Mouse (Mus musculus) intestine, embryonic 14.5 days (tissue): ENCODE results near the gene Atp5j. TPM values are rescaled to one million over a fixed set of nuclear protein-coding genes. Genes with fewer than 3 reads are reported as not detected.
A peak's percentile ranks its signal among the peaks of the same experiment; 100 is the strongest.

ENCODE experiments used
- ATAC-seq: fragments of 200-750 bp; cut with Nextera tagmentation; replicated peaks from 2 replicates; pipeline ENCODE4 v1.8.0; 2017; ENCODE audit warnings: low read depth, moderate number of reproducible peaks, moderate TSS enrichment, moderate library complexity; ENCODE audit not compliant: low FRiP score, low TSS enrichment
- DNase-seq: peaks from one replicate; pipeline ENCODE4 v3.0.0-alpha.2; 2018; ENCODE audit warnings: low spot score
- H3K27ac ChIP-seq: fragments of 300-500 bp; sonication (generic); 2 replicates; pipeline ENCODE4 v1.5.1; 2014; ENCODE audit warnings: low read depth, mild to moderate bottlenecking, control low read depth
- H3K27me3 ChIP-seq: fragments of 300-500 bp; sonication (generic); replicated peaks from 2 replicates; pipeline ENCODE4 v1.6.1; 2014; ENCODE audit warnings: low read length, control low read depth; ENCODE audit not compliant: control insufficient read depth, insufficient read depth
- H3K36me3 ChIP-seq: fragments of 300-500 bp; sonication (generic); 2 replicates; pipeline ENCODE4 v1.6.1; 2014; ENCODE audit warnings: low read length, control low read depth; ENCODE audit not compliant: control insufficient read depth, insufficient read depth
- H3K4me1 ChIP-seq: fragments of 300-500 bp; sonication (generic); replicated peaks from 2 replicates; pipeline ENCODE4 v1.6.1; 2014; ENCODE audit warnings: low read length, control low read depth, mixed read lengths; ENCODE audit not compliant: control insufficient read depth, insufficient read depth
- H3K4me2 ChIP-seq: fragments of 300-500 bp; sonication (generic); 2 replicates; pipeline ENCODE4 v1.6.1; 2014; ENCODE audit warnings: low read length
- H3K4me3 ChIP-seq: fragments of 300-500 bp; sonication (generic); 2 replicates; pipeline ENCODE4 v1.5.1; 2014; ENCODE audit warnings: low read depth, low read length, control low read depth, mixed read lengths
- H3K9ac ChIP-seq: fragments of 300-500 bp; sonication (generic); 2 replicates; pipeline ENCODE4 v1.6.1; 2014; ENCODE audit warnings: mild to moderate bottlenecking, low read length
- H3K9me3 ChIP-seq: fragments of 300-500 bp; sonication (generic); 2 replicates; pipeline ENCODE4 v1.6.1; 2016; ENCODE audit warnings: low read length, control low read depth; ENCODE audit not compliant: control insufficient read depth
- WGBS: fragments of 180-500 bp; shearing (Covaris S2); extraction: QIAGEN DNeasy Blood & Tissue Kit; methylation state at CpG from one replicate; pipeline ENCODE4 v1.1.7; 2014; 5-methylcytosine and 5-hydroxymethylcytosine counted together
- polyA plus RNA-seq: library from polyadenylated mRNA; unstranded; fragments of >200 nt; fragmentation: Nextera tagmentation; extraction: Ambion mirVana; gene quantifications from 2 replicates; pipeline ENCODE4 v1.2.1, GENCODE M21; 2014

Atp5j gene
- polyA plus RNA-seq, 1 experiment from 2014 or later, result 1,004 TPM

- H3K27ac ChIP-seq, result no peak overlapping the region
These were observed 38.4 kb upstream of the Atp5j start for GRCm38 (mm10) chr16:84873805-84874204.

GRCm38 (mm10) chr16:84864656-84865055, 29.2 kb upstream of the Atp5j start:
- Histone ChIP-seq H3K9me3 (no peaks in the 10 kb centered on the region), H3K27me3 (no peaks in the 10 kb centered on the region), H3K36me3 (peaks cover 32% of the 10 kb centered on the region), H3K4me2 (no peak overlapping the region), H3K27ac (no peak overlapping the region), H3K9ac (no peak overlapping the region), H3K4me3 (no peak overlapping the region), H3K4me1 (no peaks in the 10 kb centered on the region)
- ATAC-seq (no peak), DNase-seq (no peak)
- 86% methylated on average over 8 of the region's 8 CpGs for WGBS

More at GRCm38 (mm10) chr16:84873805-84874204, 38.4 kb upstream of the Atp5j start:
- no peaks in the 10 kb centered on the region for H3K36me3 ChIP-seq
- H3K9me3 ChIP-seq, result no peaks in the 10 kb centered on the region
- no peaks in the 10 kb centered on the region for H3K27me3 ChIP-seq
- no peak overlapping the region for H3K4me2 ChIP-seq
- no peaks in the 10 kb centered on the region; the same call in 1 of the 2 replicates for H3K4me1 ChIP-seq
- DNase-seq, result no peak
- no peak overlapping the region for H3K9ac ChIP-seq
- no peak for ATAC-seq
- WGBS, result 80% methylated on average over 8 of the region's 8 CpGs
- H3K4me3 ChIP-seq, result no peak overlapping the region

GRCm38 (mm10) chr16:84853492-84853891, 18.1 kb upstream of the Atp5j start:
- H3K9me3 ChIP-seq, result no peaks in the 10 kb centered on the region
- H3K9ac ChIP-seq, result no peak overlapping the region
- ATAC-seq (no peak), DNase-seq (no peak)
- H3K27me3 ChIP-seq, result no peaks in the 10 kb centered on the region
- H3K4me2 ChIP-seq, result no peak overlapping the region
- peaks cover 93% of the 10 kb centered on the region for H3K36me3 ChIP-seq
- H3K27ac ChIP-seq, result no peak overlapping the region
- WGBS, result 87% methylated on average over 6 of the region's 6 CpGs
- H3K4me1 ChIP-seq, result no peaks in the 10 kb centered on the region
- H3K4me3 ChIP-seq, result no peak overlapping the region

- Histone ChIP-seq H3K27me3 (no peaks in the 10 kb centered on the region), H3K9me3 (no peaks in the 10 kb centered on the region), H3K4me1 (no peaks in the 10 kb centered on the region; the same call in 1 of the 2 replicates), H3K4me2 (no peak overlapping the region), H3K27ac (no peak overlapping the region), H3K9ac (no peak overlapping the region), H3K36me3 (peaks cover 34% of the 10 kb centered on the region), H3K4me3 (no peak overlapping the region)
- 74% methylated on average over 2 of the region's 2 CpGs for WGBS
- DNase-seq, result no peak
- ATAC-seq, result no peak
These were observed 3.2 kb upstream of the Atp5j start for GRCm38 (mm10) chr16:84838576-84838975.

- peaks cover 36% of the 10 kb centered on the region for H3K36me3 ChIP-seq
- H3K4me1 ChIP-seq, result peaks cover 4% of the 10 kb centered on the region; the same call in 1 of the 2 replicates
- peak; percentile 81 for DNase-seq
- peak overlapping the region; percentile 98 for H3K27ac ChIP-seq
- H3K27me3 ChIP-seq, result no peaks in the 10 kb centered on the region
- no peaks in the 10 kb centered on the region for H3K9me3 ChIP-seq
- H3K4me3 ChIP-seq, result peak overlapping the region; percentile 67
- peak overlapping the region; percentile 96 for H3K9ac ChIP-seq
- peak overlapping the region; percentile 73 for H3K4me2 ChIP-seq
- 5% methylated on average over 29 of the region's 29 CpGs for WGBS
- ATAC-seq, result peak; percentile 8; the same call in 1 of the 2 replicates
These were observed 658 bp upstream of the Atp5j start for GRCm38 (mm10) chr16:84835823-84836743.

GRCm38 (mm10) chr16:84834745-84835440, 532 bp downstream of the Atp5j start, which contains the start of gene Gabpa:
TSS of gene Gabpa (plus strand) at chr16:84834925.
- Histone ChIP-seq H3K27ac (peak within 1 kb of the TSS; percentile 98), H3K36me3 (peaks cover 37% of the 10 kb centered on the region), H3K4me1 (peaks cover 4% of the 10 kb centered on the region; the same call in 1 of the 2 replicates), H3K9ac (peak within 1 kb of the TSS; percentile 96), H3K4me2 (peak within 1 kb of the TSS; percentile 73), H3K9me3 (no peaks in the 10 kb centered on the region), H3K27me3 (no peaks in the 10 kb centered on the region), H3K4me3 (peak within 1 kb of the TSS; percentile 67)
- 0% methylated on average over 52 of the region's 52 CpGs for WGBS
- DNase-seq, result peak; percentile 96
- peak; percentile 95 for ATAC-seq

- no peaks in the 10 kb centered on the region for H3K9me3 ChIP-seq
- ATAC-seq (no peak), DNase-seq (no peak)
- H3K4me1 ChIP-seq, result peaks cover 4% of the 10 kb centered on the region; the same call in 1 of the 2 replicates
- H3K4me2 ChIP-seq, result peak overlapping the region; percentile 73
- no peaks in the 10 kb centered on the region for H3K27me3 ChIP-seq
- peaks cover 38% of the 10 kb centered on the region for H3K36me3 ChIP-seq
- H3K9ac ChIP-seq, result peak overlapping the region; percentile 96
- H3K27ac ChIP-seq, result peak overlapping the region; percentile 98
- 1% methylated on average over 22 of the region's 22 CpGs for WGBS
- peak overlapping the region; percentile 67 for H3K4me3 ChIP-seq
These were observed 1.1 kb downstream of the Atp5j start for GRCm38 (mm10) chr16:84834344-84834743.

GRCm38 (mm10) chr16:84832736-84833135, 2.7 kb downstream of the Atp5j start:
- H3K4me2 ChIP-seq, result no peak overlapping the region
- H3K4me3 ChIP-seq, result no peak overlapping the region
- WGBS, result 96% methylated on average over 5 of the region's 5 CpGs
- no peak for DNase-seq
- H3K27ac ChIP-seq, result no peak overlapping the region
- no peaks in the 10 kb centered on the region for H3K27me3 ChIP-seq
- H3K9ac ChIP-seq, result no peak overlapping the region
- H3K4me1 ChIP-seq, result peaks cover 4% of the 10 kb centered on the region; the same call in 1 of the 2 replicates
- ATAC-seq, result no peak
- H3K9me3 ChIP-seq, result no peaks in the 10 kb centered on the region
- peaks cover 49% of the 10 kb centered on the region for H3K36me3 ChIP-seq
